Mouse (Mus musculus) cerebellum, adult (tissue): ENCODE measurements at regions not wholly inside any gene's neighbourhood (a gene's known extent, or its start where the extent isn't known, plus 50 kb on each side); places are given as distances from the start of the nearest gene placed in this dataset.

Experiments
- ATAC-seq: cut with Nextera tagmentation; 2 replicates; pipeline ENCODE4 v1.9.2; 2017; ENCODE audit warnings: mild to moderate bottlenecking, moderate library complexity, mixed read lengths; ENCODE audit not compliant: insufficient number of reproducible peaks, low FRiP score, low TSS enrichment

DNA sequence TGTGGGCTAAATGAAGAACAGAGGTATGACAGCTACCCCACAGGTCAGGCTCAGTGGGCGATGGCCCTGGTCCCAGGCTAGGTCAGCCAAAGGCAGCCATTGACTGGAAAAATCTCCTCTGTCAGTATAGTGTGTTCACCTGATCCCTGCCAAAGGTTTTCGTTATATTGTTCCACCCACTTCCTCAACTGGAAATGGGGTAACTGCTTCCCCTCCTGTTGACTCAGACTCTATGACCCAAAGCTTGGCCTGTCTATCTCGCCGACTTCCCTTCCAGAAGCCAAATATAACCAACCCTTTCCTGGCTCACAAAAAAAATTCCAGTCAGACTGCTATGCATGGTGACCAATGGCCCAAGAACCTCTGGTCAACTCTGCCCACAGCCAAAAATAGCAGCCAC lies 437.0 kb upstream of the Smim15 start:
- ATAC-seq: no peak

DNA sequence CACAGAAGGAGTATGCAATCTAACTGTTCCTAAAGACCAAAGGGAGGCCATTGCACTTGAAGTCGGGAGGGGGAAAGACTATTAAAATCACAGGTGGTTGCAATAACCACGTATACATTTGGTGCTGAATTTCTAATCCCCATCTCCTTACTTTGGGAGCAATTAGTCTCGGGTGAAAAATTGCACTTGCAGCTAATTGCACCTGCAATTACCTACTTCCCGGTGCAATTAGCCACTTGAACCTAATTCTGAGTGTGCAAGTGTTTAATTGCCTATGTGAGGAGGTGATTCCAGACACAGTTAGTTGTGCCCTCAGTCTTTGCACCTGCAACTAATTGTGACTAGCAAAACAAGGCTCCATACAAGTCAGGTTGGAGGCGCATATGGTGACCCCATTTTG lies 442.1 kb upstream of the Smim15 start:
- ATAC-seq: no peak

DNA sequence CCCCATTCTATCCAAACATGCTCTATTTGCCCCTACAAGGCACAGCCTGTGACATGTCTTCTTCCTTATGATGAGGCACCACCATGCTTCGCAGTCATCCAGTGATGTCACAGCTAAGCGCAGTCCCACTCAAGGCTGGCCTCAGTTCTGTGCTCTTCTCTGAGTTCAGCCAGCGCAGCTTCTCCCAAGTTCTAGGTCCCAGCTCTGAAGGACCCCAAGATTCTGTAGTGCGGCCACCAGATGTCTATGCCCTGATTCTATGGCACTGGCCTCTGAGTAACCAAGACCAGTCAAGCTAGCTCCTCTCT lies 443.2 kb upstream of the Smim15 start:
- ATAC-seq: no peak

DNA sequence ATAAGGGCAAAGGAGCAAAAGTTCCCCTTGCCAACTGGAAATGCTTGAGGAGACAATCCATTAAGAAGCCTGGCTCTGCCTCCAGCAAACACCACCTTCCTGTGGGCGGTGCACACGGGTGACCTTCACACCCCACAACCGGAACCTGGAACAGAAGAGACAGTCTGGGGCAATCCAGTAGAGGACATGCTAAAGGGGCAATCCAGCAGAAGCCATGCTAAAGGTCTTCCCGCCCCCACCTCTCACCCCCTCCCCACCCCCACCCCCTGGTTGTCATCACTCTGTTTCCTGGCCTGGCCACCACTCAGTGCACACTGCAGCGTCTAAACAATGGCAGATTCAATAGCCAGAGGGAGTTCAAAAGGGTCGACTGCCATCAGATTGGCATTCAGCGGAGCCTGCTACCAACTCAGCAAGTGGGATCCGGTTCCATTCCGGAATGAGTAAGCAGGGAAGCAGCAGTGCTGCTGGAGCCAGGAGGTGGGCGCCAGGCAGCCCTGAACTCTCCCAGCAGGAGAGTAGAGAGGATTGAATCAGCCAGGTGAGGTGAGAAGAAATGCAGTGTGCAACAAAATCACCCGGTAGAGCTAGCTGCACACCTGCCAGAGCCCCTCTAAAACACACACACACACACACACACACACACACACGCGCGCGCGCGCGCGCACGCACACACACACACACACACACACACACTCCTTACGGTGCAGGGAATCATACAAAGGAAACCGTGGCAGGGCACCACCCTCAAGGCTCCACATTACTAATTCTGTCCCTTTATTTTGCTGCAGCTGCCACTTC lies 443.7 kb upstream of the Smim15 start:
- no peak for ATAC-seq

DNA sequence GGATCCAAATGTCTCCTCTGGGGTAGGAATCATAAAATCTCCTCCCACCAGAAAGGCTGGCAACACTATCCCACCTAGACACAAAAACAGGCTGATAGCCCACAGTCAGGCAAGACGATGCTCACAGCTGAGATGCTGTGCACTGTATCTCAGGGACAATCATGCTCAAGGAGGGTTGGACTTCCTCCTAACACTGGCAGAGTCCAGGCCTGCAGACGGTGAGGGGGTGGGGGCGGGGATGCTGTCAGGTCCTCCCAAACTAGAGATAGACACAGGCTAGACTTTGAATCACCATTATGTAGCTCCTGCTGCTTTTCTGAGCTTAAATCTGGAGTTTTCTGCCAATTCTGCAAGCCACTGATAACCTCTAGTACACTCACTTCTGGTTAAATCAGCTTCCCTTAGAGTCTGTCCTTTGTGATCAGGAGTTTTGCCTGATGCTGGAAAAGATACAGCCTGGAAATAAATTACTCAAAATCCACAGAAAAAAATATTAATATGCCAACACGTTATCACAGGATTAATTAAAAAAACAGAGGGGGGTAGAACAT lies 445.1 kb upstream of the Smim15 start:
- ATAC-seq: no peak

DNA sequence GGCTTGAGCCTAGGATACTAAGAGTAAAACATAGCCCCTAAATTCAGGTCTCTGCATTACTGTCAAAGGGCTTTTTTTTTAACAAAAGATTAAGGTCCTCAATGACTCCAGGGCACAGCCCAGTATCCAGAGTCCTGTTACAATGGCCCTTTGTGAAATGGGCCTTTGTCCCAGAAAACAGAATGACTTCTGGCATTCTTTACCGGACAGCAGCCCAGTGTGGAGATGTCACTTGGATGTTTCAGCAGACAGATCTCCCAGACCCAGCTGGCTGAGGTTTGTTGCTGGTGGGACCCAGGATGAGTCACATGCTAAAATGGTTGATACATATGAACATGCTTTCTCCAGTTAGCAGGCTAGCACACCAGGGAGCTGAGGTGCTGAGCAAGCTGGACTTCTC lies 445.9 kb upstream of the Smim15 start:
- 0 out of 2 replicates have a peak, but pooled peaks have one; percentile 10 for ATAC-seq

DNA sequence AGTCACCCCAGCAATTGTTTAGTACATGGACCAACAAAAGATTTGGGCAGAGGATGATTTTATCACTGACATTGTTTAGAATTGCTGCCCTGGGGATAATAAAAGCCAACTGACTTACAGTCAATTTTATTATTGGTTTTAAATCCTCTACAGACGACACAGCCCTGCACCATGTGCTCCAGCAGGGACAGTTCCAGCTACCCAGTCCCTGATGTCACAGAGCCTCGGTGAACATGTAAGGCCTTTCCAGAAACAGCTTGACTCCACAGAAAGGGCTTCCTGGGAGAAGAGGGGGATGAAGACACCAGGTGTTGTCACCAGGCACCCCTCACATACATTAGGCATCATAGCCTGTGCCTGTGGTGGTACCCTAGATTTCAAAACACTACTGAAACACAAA lies 447.0 kb upstream of the Smim15 start:
- ATAC-seq: no peak

DNA sequence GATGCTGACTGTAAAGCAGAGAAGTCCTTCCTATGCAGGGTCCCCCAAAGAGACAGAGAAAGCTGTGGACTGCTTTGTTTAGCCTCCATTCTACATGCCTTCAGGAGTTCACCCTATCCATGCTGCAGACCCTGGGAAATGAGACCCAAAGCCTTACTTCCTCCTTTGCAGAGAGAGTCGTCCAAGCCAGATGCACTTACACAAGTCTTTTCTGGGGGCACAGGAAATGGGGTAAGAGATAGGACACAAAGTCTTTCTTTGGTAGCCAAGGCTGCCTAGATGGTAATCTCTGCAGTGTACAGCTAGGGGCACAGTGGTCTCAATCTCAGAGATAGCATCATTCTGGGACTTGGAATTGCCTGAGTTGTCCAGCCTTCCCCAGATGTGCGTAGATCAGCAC lies 448.1 kb upstream of the Smim15 start:
- no peak for ATAC-seq

DNA sequence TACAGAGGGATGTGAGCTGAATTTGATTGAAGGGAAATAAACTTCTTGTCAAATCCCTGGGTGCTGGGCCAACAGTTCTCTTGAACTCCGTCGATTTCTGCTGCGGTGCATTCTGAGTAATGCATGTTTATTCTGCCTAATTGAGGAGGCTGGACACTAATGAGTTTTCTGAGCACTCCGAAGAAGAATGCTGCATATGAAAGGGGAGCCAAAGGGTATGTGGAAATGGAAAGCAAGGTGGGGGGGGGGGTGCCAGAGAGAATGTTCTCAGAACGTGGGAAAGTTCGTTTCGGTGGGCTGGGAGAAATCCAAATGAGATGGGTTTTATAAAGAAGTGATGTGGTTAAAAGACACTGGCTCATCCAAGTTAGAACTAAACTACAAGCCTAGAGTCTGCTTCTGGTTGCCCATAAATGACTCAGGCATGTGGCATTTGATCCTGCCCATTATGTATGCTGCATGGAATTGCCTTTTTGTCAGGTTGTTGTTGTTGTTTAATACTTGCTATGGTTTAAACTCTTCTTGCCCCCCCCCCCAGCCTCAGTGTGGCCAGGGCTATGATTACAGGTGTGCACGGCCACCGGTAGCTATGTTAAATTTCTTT lies 455.7 kb upstream of the Smim15 start:
- no peak for ATAC-seq

DNA sequence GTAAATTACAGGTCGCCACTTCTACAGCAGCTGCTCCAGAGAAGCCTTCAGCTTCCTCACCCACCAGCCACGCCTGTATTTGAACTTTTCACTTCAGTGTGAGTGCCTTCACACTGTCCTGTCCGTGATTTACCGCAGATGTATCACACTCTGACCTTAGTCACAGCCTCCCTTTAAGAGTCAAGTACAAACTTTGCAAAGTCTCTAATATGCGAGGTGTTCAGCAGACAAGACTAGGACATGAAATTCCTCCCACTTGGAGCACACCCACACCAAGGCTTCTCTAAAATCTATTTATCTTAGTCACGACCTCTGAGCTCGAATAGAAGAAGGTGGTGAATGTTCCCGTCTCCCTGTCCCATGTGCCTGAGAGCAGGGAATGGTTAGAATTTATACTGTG lies 456.6 kb upstream of the Smim15 start:
- no peak for ATAC-seq

DNA sequence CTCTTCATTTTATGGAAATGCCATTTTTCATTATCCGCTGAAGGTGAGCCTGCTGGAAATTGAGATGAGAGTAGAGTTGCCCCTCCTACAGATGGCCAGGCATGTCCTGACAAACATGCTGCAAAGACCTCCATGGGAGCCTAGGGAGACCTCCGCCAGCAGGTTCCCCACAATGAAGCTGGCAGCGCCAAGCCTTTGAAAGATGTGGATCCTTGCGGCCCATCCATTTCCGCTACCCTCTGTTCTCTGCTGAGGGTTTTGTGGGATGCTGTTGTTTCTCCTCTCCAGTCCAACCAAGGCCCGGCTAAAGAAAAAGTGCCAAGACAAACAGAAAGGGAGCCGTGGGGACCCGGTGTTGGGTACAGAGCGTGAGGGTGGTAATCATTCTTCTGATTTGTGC lies 458.3 kb upstream of the Smim15 start:
- ATAC-seq: no peak

DNA sequence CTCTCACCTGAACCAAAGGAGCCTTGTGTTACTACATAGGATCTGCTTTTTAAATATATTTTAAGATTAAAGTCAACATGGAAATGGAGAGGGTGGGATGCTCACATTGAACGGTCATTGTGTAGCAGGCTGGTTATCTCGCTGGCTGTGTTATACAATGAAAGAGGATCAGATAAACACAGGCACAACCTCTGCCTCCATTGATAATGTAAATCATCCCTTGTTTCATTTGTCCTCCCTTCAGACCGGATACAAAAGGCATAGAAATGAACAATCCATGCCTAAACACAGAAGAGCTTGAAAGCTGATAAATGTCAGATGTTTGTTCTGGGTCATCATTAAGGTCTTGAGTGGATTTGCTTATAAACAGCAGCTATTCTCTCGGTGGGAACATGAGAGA lies 458.9 kb upstream of the Smim15 start:
- ATAC-seq: no peak

DNA sequence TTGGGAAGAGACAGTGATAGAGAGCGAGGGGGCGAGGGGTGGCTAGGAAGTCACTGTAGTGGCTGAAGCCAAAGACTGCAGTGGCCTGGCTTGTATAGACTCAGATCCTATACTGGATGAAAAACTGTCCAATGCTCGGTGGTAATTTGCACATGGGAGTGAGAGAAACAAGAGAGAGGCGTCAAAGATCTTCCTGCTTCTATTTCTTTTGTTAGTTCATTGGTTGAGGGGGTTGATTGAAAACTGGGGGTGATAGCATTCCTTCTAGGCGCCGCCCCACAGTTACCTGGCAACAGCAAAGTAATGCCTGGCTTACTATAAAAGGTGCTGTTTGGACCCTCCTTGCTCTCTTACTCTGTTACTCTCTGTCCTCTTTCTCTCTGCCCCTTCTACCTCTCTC lies 465.3 kb upstream of the Smim15 start:
- no peak for ATAC-seq

DNA sequence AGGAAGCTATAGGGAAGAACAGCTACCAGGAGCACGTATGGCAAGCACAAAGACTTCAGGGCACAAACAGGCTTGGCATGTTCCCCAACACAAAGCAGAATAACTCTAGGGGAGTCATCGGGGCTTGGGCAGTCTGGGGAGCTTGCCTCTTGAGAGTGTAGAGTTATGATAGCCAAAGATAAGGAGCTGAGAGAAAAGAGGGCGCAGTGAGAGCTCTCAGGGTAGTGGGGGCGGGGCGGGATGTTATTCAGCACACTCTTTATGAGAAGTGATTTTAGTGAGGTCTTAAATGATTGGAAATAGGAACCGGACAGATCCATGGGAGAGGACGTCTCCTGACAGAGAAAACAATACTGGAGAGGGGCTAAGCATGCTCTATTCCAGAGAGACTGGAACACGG lies 466.4 kb upstream of the Smim15 start:
- no peak for ATAC-seq

DNA sequence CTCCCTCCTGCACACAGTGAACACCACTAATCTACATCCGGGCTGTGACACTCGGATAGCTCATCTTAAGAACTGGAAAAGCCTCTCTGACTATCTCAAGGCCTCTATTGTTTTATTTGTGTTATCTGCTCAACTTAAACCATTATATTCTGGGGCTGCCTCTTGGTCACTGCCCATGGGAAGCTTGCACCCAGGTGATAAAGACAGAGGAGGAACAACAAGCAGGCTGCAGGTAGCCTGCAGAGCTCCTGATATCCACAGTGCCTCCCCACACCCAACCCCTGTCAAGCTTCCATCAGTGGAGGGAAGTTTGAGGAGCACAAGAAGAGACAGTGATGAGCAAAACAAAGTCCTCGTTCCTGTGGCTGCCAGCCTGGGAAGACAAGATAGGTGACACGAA lies 467.0 kb upstream of the Smim15 start:
- no peak for ATAC-seq

DNA sequence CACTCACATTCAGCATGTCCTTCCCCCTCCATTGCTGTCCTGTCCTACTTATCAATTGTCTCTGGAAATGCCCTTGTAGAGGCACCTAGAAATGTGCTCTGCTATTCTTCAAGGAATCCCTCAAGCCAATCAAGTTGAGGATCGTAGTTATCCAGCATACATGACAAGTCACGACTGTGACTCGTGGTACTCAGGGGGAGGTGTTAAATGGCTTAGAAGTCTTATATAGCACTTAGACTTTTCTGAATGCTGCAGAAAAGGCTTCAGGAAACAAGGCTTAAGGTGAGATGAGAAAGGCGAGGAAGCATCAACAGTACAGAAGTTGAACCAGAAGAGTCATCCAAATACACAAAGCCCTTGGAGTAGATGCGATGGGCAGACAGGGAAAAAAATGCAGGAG lies 467.5 kb upstream of the Smim15 start:
- no peak for ATAC-seq

DNA sequence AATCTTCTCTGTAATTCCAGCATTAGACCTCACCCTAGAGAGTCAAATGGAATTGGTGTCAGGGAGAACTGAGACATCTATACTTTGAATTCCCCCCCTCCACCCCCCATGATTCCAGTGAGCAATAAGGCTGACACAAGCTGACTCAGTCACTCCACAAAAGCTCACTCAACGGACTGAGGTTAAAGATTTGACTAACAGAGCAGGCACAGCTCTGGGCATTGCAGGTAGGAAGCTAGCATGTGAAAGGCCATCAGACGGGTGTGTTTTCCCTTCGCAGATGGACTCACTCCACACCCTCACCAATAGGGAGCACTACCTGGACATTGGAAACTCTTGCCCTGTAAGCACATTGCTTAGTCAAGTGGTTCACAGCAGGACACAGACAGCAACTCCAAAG lies 469.2 kb upstream of the Smim15 start:
- ATAC-seq: no peak

DNA sequence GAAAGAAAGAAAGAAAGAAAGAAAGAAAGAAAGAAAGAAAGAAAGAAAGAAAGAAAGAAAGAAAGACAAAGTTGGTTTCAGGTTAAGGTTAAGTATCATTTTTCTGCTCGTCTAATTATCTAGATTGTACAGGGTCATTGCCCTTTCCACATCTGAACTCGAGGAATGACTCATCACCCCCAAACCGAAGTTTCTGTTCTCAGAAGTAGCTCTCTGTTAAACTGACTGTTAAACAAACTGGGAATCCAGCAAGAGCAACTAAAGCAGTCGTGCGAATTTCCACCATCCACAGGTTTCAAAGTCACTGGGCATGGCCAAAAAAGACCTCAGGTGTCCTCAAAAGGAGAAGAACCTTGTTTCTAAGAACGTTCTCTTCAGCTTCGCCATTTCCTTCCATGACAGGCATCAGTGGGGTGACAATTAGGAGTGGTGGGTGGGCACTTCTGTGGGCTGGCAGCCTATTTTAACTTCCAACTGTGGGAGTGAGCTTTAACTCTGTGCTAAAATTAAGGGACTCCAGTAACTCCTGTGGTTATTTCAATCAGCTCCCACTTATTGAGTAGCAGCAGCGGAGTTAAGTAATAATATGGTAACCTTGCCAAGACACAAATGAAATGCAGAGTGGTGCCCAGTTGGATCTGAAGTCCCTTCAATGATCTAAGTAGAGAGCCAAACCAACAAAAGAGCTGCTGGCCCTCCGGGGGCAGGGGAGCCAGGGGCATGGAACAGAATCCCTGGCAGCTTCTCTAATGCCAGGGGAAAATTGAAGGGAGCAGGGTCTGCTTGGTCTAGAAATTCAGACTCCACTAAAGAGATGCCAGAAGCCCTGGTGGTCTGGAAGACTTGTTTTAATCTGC lies 470.5 kb upstream of the Smim15 start:
- ATAC-seq: no peak

DNA sequence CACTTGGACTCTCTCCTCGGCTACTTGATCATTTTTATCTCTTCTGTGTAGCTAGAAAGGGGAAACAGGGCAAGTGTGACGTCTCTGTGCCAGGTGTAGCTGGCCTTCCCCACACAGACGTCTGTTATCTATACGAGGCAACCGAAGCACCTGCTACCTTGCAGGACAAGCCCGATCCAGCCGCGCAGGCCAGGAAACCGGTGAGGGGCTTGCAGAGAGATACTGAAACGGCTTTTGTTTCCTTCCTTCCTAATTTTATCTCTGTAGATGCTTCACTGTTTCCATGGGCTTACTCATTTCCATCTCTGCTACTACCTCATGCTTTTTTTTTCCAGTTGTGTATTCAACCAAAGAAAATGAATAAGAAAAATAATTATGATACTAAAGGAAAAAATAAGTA lies 472.7 kb upstream of the Smim15 start:
- ATAC-seq: no peak

DNA sequence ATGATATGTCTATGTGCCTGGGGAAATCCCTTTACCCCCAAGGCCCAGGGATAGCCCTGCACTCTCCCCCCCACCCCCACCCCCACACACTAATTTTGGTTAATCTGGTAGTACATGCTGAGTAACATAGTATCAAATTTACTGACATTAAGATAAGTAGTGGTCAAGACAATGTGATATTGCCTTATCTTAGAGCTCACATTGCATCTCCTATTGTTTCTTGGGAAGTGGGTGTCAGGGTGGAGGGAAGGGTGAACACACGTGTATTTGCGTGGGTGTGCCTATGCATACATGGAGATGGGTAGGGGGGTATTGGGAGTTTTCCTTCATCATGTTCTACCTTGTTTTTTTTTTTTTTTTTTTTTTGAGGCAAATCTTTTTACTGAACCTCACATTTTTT lies 474.8 kb upstream of the Smim15 start:
- no peak for ATAC-seq

DNA sequence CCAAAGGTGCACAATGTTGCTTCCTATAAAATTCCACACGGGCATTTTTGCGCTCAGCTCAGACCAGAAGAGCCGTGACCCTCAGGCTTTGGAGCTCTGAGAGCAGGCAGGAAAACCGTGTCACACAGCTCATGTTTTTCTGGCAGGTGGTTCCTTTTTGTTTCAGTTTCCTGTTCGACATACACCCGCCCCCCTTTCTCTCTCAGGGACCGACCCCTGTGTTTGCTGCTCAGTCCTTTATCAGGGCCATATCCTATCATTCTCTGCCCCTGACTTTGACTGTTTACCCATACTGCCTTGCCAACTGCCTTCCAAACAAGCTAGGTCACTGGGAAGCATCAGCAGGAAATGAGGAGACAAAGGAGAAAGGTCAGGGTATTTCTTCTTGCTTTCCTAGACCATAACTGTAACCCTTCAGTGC lies 475.5 kb upstream of the Smim15 start:
- ATAC-seq: no peak
